Mouse (Mus musculus): ENCODE results near the gene Bak1. TPM values are rescaled to one million over a fixed set of nuclear protein-coding genes. Genes with fewer than 3 reads are reported as not detected.

Gene Bak1
- total RNA-seq, 2 experiments from 2014 or later, result 30.0 to 33.9 TPM

DNA sequence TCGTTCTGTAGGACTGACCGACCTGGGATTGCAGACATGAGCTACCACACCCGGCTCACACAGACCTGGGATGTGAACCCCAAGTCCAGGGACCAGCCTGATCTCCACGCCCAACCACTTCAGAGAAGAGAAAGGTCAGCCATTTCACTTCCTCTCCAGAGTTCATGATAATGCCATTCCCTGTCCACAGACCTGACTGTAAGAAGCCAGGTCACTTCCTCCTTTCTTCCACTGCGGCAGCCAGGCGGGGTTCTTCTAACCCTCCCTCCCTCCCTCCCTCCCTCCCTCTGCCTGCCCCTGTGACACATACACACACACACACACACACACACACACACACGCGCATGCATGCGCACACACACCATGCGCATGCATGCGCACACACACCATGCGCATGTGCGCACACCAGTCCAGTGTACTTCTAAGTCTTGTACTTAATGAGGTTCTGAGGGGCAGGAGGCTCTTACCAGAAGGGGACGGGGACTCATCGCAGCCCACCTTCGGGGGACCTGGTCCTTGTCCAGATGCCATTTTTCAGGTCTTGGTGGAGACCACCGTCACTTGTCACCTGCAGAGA lies 3.4 kb downstream of the Bak1 start:
- DNase-seq, result no peak
- intact Hi-C loops (cut with DNase I), result no loop called here

GRCm38 (mm10) chr17:27023342-27023741 lies 5.5 kb downstream of the Bak1 start:
- intact Hi-C loops (cut with DNase I), result no loop called here
- DNase-seq, result no peak

GRCm38 (mm10) chr17:27021736-27022135 lies 7.1 kb downstream of the Bak1 start:
- DNase-seq, result no peak
- intact Hi-C loops (cut with DNase I), result no loop called here

DNA sequence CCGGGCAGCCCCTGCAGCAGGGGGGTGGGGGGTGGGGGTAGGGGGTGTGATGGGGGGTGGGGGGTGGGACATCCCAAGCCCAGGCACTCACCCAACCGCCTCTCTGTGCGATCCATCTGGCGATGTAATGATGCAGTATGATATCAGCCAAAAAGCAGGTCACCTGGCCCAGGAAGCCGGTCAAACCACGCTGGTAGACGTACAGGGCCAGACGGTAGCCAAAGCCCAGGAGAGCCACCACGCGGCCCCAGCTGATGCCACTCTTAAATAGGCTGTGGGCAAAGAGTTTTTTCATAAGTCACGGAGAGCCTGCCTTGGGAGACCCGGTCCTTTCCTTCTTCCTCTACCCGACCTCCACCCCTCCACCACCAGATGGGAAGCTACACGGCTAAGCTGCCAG lies 7.7 kb downstream of the Bak1 start:
- peak; percentile 40 for DNase-seq
- intact Hi-C loops (cut with DNase I), result no loop called here

- DNase-seq, result no peak
- intact Hi-C loops (cut with DNase I), result no loop called here
Measured at GRCm38 (mm10) chr17:27018555-27019196, 10.1 kb downstream of the Bak1 start.

- peak; percentile 90 for DNase-seq
Measured at GRCm38 (mm10) chr17:27017564-27018499, 11.0 kb downstream of the Bak1 start.

GRCm38 (mm10) chr17:27012909-27013308 lies 15.9 kb downstream of the Bak1 start:
- intact Hi-C loops (cut with DNase I), result no loop called here
- DNase-seq, result no peak

More at GRCm38 (mm10) chr17:27017564-27018499, 11.0 kb downstream of the Bak1 start:
- intact Hi-C loops (cut with DNase I), result no loop called here

DNA sequence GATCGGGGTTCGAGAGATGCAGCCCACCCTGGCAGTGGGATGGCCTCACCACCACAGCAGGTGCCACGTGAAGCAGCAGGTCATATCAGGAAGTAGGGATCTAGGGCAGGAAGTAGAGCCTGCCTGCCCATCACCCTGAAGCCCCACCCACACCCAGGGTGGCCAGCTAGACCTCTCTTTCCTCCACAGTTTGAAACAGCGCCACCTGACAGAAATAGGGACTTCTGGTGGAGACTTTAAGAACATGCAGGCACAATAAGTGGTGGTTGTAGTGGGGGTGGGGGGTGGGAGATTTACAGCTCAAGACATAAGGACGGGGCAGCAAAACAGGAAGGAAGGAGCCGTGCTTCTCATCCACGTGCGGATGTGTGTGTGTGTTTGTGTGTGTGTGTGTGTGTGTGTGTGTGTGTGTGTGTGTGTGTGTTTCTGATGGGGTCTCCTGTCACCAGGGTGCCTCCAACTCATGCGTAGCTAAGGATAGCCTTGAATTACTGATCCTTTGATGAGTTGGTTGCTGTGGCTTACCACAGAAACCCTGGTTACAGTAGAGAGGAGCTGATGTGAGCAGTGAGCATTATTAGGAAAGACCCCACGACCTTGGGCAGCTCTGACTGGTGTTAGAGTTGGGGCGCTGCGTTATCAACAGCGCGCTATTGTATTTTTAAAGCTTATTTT lies 16.7 kb downstream of the Bak1 start:
- intact Hi-C loops (cut with DNase I), result no loop called here
- DNase-seq, result no peak

GRCm38 (mm10) chr17:27011167-27011566 lies 17.6 kb downstream of the Bak1 start:
- intact Hi-C loops (cut with DNase I), result no loop called here
- DNase-seq, result no peak

GRCm38 (mm10) chr17:27008277-27008676 lies 20.5 kb downstream of the Bak1 start:
- intact Hi-C loops (cut with DNase I), result no loop called here
- no peak for DNase-seq

- intact Hi-C loops (cut with DNase I), result no loop called here
- no peak for DNase-seq
Measured at GRCm38 (mm10) chr17:27005644-27006043, 23.2 kb downstream of the Bak1 start.

- no peak for DNase-seq
- intact Hi-C loops (cut with DNase I), result no loop called here
Measured at GRCm38 (mm10) chr17:27004903-27005485, 23.8 kb downstream of the Bak1 start.

DNA sequence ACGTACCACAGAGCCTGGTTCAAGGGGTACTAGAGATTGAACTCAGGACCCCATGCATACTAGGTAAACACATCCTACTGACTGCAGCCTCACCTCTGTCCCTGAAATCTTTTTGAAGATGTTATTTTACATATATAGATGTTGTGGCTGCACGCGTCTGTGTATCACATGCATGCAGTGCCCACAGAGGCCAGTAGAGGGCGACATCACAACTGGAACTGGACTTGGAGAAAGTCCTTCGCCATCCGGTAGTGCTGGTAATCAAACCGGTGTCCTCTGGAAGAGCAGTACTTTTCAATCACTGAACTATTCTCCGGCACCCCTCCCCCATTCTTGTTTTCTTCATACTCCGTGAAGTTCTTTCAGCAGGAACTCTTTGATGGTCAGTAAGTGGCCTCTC lies 24.4 kb downstream of the Bak1 start:
- intact Hi-C loops (cut with DNase I), result no loop called here

GRCm38 (mm10) chr17:27001889-27002288 lies 26.9 kb downstream of the Bak1 start:
- intact Hi-C loops (cut with DNase I), result no loop called here
- DNase-seq, result no peak

More for the DNA sequence above, 24.4 kb downstream of the Bak1 start:
- DNase-seq, result peak; percentile 73

DNA sequence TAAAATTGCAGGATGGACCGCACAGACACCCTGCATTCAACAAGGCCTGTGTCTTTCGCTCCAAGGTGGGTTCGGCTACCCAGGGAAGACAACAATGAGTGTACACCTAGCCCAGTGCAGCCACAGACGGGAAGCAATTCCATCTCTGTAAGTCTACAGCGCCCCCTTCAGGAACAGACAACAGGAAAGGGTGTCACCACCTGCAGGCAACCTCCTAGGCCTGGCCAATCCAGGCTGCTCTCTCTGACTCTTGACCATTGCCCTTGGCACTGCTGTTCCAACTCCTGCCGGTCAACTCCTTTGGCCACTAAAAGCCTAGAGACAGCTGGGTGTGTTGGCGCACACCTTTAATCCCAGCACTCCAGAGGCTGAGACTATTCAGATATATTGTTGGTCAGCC lies 27.7 kb downstream of the Bak1 start:
- DNase-seq, result no peak
- intact Hi-C loops (cut with DNase I), result no loop called here

DNA sequence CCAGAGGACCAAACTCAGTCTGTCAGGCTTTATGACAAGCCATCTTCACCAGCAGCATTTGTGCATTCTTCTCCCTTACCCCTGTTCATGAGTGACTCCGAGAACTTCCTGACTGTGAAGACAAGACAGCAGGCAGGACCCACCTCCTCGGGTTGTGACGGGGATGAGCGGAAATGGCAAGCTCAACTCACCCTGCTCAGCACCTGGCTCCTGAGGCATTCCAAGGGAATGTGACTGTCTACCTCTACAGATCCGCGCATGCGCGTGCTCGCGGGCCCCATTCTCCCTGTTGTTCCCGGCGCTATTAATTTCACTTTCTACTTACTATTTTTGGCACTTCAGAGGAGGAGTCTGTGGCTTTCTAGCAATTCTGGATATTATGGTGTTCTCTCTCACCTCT lies 28.8 kb downstream of the Bak1 start:
- intact Hi-C loops (cut with DNase I), result no loop called here
- no peak for DNase-seq

GRCm38 (mm10) chr17:26998283-26998682 lies 30.5 kb downstream of the Bak1 start:
- no peak for DNase-seq
- intact Hi-C loops (cut with DNase I), result no loop called here

DNA sequence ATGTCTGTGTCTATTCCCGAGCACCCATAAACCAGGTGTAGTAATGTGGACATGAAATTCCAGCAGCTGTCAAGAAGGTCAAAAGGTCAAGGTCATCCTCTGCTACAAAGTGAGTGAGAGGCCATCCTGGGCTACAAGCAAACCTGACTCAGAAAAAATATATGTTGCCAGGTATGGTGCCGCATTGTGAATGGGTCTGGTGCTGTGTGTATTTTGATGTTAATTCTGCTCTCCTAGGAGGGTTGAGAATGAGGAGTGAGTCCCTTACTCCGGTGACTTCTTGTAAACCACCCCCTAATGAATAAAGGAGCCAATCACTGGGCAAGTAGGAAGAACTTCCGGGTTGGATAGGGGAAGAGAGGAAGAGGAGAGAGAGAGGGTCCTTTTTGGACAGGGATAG lies 31.1 kb downstream of the Bak1 start:
- intact Hi-C loops (cut with DNase I), result no loop called here
- DNase-seq, result no peak

DNA sequence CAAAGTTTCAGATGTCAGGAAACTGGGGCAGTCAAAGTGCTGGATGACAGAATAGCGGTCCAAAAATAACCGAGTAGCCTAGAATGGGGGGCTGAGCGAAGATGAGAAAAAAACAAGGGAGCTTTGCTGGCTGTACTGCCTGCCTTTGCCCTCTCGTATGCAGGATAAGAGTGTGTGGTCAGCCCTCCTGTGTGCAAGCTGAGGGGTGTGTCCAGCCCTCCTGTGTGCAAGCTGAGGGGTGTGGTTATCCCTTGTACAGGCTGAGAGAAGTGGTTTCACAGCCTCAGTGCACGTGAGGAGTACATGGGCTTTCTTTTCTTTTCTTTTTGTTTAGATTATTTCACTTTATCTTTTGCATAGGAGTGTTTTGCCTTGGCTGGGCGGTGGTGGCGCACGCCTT lies 33.2 kb downstream of the Bak1 start:
- intact Hi-C loops (cut with DNase I), result no loop called here
- DNase-seq, result no peak

- intact Hi-C loops (cut with DNase I), result no loop called here
- DNase-seq, result no peak
Measured at GRCm38 (mm10) chr17:26995006-26995405, 33.8 kb downstream of the Bak1 start.

DNA sequence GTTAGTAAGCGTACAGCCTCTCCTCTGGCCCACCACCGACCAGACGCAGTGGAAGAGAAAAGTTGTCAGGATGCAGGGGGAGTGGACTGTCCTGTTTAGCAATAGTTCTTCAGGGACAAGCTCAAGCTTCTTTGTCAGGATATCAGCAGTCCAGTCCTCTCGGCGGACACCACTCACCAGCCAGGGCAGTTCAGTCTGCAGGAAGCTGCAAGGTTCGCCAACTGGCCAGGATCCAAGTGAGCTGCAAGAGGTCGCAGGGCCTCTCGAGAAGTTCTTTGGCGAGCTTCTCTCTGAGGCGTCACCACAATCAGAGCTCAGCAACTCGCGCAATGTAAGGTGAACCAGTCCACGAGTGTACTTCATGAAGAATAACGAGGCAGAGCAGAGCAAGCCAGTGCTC lies 34.4 kb downstream of the Bak1 start:
- peak; percentile 51 for DNase-seq

More for the DNA sequence above, 34.4 kb downstream of the Bak1 start:
- intact Hi-C loops (cut with DNase I), result no loop called here
